Mouse (Mus musculus) left cerebral cortex, postnatal 10 days (tissue): ENCODE measurements at regions not wholly inside any gene's neighbourhood (a gene's known extent, or its start where the extent isn't known, plus 50 kb on each side); places are given as distances from the start of the nearest gene placed in this dataset.
A peak's percentile ranks its signal among the peaks of the same experiment; 100 is the strongest.

ENCODE experiments used
- DNase-seq, 2 experiments: peaks; one replicate each; pipeline ENCODE4 v3.0.0; 2021 to 2022; ENCODE audit warnings: low spot score in 2 of 2, mixed read lengths in 1 of 2; ENCODE audit errors: extremely low spot score in 1 of 2
- intact Hi-C: fragments of 180-260 bp; cut with DNase I; formaldehyde crosslinking; loops from one replicate; pipeline ENCODE4 v1.15.1; 2025

GRCm38 (mm10) chr3:8440701-8441365 is 1169.1 kb downstream of the Zfp704 start:
- intact Hi-C loops: no loop called here
- DNase-seq: peak in 1 of 2 experiments; percentile 2
